Mouse (Mus musculus) brown adipose tissue, adult 24 weeks (tissue): ENCODE measurements around the gene Gm11168. TPM values are rescaled to one million over a fixed set of nuclear protein-coding genes. Genes with fewer than 3 reads are reported as not detected.
"Not testable (repeated sequence)": the region's sequence is repeated elsewhere in the genome, so short reads cannot be mapped to it uniquely, and the experiment has no call there.

ENCODE experiments used
- H3K27ac ChIP-seq: fragments of 200-500 bp; replicated peaks from 2 replicates; pipeline ENCODE4 v1.5.1; 2012; ENCODE audit warnings: low read depth, mild to moderate bottlenecking, low read length
- H3K4me1 ChIP-seq: fragments of 200-500 bp; 2 replicates; pipeline ENCODE4 v1.6.1; 2012; ENCODE audit warnings: low read length, mixed read lengths; ENCODE audit not compliant: control insufficient read depth, insufficient read depth, insufficient read length
- H3K4me3 ChIP-seq: fragments of 200-500 bp; 2 replicates; pipeline ENCODE4 v1.5.1; 2012; ENCODE audit warnings: low read depth, mild to moderate bottlenecking, low read length, moderate library complexity; ENCODE audit not compliant: insufficient read depth
- polyA plus RNA-seq: library from polyadenylated mRNA; stranded (reverse); fragments of >200 nt; gene quantifications from 2 replicates; pipeline ENCODE4 v1.2.4, GENCODE M21; 2012; ENCODE audit not compliant: missing spikeins, insufficient read depth, insufficient read length

The Gm11168 gene
- polyA plus RNA-seq, 1 experiment, result 4.2 TPM

GRCm38 (mm10) chr9:3019835-3020727, 16.9 kb downstream of the Gm11168 start:
- H3K27ac ChIP-seq, H3K4me1 ChIP-seq, H3K4me3 ChIP-seq: not testable (repeated sequence)

- not testable (repeated sequence) for H3K27ac ChIP-seq, H3K4me3 ChIP-seq, H3K4me1 ChIP-seq
Observed at GRCm38 (mm10) chr9:3022316-3023008, 19.3 kb downstream of the Gm11168 start.

- not testable (repeated sequence) for H3K4me1 ChIP-seq, H3K27ac ChIP-seq, H3K4me3 ChIP-seq
Observed at GRCm38 (mm10) chr9:3023312-3023984, 20.3 kb downstream of the Gm11168 start, which contains the start of gene Gm10718. Gene Gm10718 (plus strand): TSS chr9:3023547.

GRCm38 (mm10) chr9:3023985-3024648, 21.0 kb downstream of the Gm11168 start:
- not testable (repeated sequence) for H3K4me1 ChIP-seq, H3K4me3 ChIP-seq

GRCm38 (mm10) chr9:3024912-3025467, 21.8 kb downstream of the Gm11168 start, which contains the start of gene Gm10717:
Gene Gm10717 (plus strand): TSS chr9:3025417.
- H3K27ac ChIP-seq, H3K4me3 ChIP-seq, H3K4me1 ChIP-seq: not testable (repeated sequence)

More at GRCm38 (mm10) chr9:3023985-3024648, 21.0 kb downstream of the Gm11168 start:
- not testable (repeated sequence) for H3K27ac ChIP-seq

GRCm38 (mm10) chr9:3025653-3026052, 22.5 kb downstream of the Gm11168 start:
- H3K4me3 ChIP-seq, H3K4me1 ChIP-seq, H3K27ac ChIP-seq: not testable (repeated sequence)

GRCm38 (mm10) chr9:3026136-3026535, 23.0 kb downstream of the Gm11168 start:
- H3K4me1 ChIP-seq, H3K27ac ChIP-seq, H3K4me3 ChIP-seq: not testable (repeated sequence)

GRCm38 (mm10) chr9:3026741-3027140, 23.6 kb downstream of the Gm11168 start:
- not testable (repeated sequence) for H3K27ac ChIP-seq, H3K4me3 ChIP-seq

GRCm38 (mm10) chr9:3027200-3027599, 24.1 kb downstream of the Gm11168 start:
- H3K4me1 ChIP-seq, H3K4me3 ChIP-seq, H3K27ac ChIP-seq: not testable (repeated sequence)

More at GRCm38 (mm10) chr9:3026741-3027140, 23.6 kb downstream of the Gm11168 start:
- H3K4me1 ChIP-seq, result not testable (repeated sequence)

- not testable (repeated sequence) for H3K4me3 ChIP-seq, H3K27ac ChIP-seq, H3K4me1 ChIP-seq
Observed at GRCm38 (mm10) chr9:3029276-3030000, 26.3 kb downstream of the Gm11168 start.

GRCm38 (mm10) chr9:3030677-3031318, 27.7 kb downstream of the Gm11168 start:
- H3K27ac ChIP-seq, H3K4me1 ChIP-seq, H3K4me3 ChIP-seq: not testable (repeated sequence)

GRCm38 (mm10) chr9:3034299-3034698, 31.2 kb downstream of the Gm11168 start, which contains the start of gene Gm17535:
Gene Gm17535 (plus strand): TSS chr9:3034599.
- not testable (repeated sequence) for H3K4me3 ChIP-seq, H3K4me1 ChIP-seq, H3K27ac ChIP-seq

GRCm38 (mm10) chr9:3036577-3036976, 33.4 kb downstream of the Gm11168 start, which contains the start of gene Gm10715:
Gene Gm10715 (plus strand): TSS chr9:3036877.
- H3K4me1 ChIP-seq, H3K4me3 ChIP-seq, H3K27ac ChIP-seq: not testable (repeated sequence)
